In the genomic region with DNA sequence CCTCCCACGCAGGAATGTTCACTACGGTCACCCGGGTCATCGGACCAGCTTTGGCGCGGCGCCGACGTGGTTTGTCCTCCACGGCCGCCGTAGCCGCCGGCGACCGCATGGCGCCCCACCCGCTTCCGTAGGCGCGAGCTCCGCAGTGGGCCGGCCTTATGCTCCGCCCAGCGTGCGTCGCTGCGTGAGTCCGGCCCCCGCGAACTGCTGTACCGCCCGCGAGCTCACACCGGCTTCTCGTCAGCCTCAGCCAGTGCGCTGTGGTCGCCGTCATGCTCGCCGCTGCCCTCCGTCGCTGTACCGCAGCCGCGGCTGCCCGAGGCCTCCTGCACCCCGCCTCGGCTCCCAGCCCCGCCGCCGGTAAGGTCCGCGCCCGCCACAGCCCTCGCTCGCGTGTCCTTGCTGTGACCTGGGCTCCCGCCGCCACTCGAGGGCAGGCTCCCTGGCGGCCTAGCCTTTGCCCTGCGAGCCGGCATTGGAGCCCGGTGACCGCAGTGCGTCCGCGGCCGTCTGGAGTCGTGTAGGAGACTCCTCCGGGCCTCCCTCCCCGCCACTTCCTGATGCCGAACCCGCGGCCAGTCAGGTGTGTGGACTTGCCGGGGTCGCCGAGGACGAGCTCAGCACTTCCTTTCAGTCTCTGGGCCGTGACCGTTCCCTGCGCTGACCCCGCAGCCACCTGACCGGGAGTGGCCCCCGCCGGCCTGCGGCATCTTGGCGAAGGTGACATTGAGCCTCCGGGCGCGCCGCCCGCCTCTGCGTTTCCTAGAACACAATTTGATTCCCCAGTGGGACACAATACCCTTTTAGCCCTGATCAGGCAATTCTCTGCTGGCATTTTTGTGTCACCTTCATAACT, we compare ENCODE assay signal across 7 mouse cellular contexts. TPM values are rescaled to one million over a fixed set of nuclear protein-coding genes. Genes with fewer than 3 reads are reported as not detected.
A peak's percentile ranks its signal among the peaks of the same experiment; 100 is the strongest.
DNase-seq lines count a peak whose midpoint lies in the region; ATAC-seq lines count a peak whose summit lies in the region.

A gene (plus strand): TSS at position 219 of the 856 bp plus-strand sequence.

- H3K4me3 ChIP-seq in embryonic facial prominence, embryonic 11.5 days (ENCODE audit: low read depth, low read length): peak within 1 kb of the TSS; percentile 97
- peak within 1 kb of the TSS; percentile 96 for H3K4me3 ChIP-seq in limb, embryonic 11.5 days (ENCODE audit: low read depth, low read length)
- peak within 1 kb of the TSS; percentile 91 for H3K4me3 ChIP-seq in midbrain, embryonic 14.5 days (replicated peaks; ENCODE audit: low read depth, low read length)

- 0% methylated on average over 81 of the region's 95 CpGs for WGBS in embryonic facial prominence, embryonic 11.5 days
- under 1% methylated on average over 90 of the region's 95 CpGs for WGBS in limb, embryonic 11.5 days
- under 1% methylated on average over 95 of the region's 95 CpGs for WGBS in midbrain, embryonic 14.5 days

- peak; percentile 95 for ATAC-seq in embryonic facial prominence, embryonic 11.5 days (replicated peaks; ENCODE audit: insufficient number of reproducible peaks, low FRiP score, low TSS enrichment, low read depth)
- ATAC-seq in granulocyte monocyte progenitor cell, adult 5-6 weeks (replicated peaks; ENCODE audit: poor library complexity, severe bottlenecking): peak; percentile 84
- ATAC-seq in limb, embryonic 11.5 days (ENCODE audit: insufficient number of reproducible peaks, low FRiP score, low TSS enrichment, low read depth): peak; percentile 92
- ATAC-seq in midbrain, embryonic 14.5 days (ENCODE audit: low FRiP score, low TSS enrichment): peak; percentile 95

- no peaks in the 10 kb centered on the region for H3K9me3 ChIP-seq in embryonic facial prominence, embryonic 11.5 days (replicated peaks; ENCODE audit: control insufficient read depth, low read length)
- H3K9me3 ChIP-seq in limb, embryonic 11.5 days (ENCODE audit: control insufficient read depth, low read length): no peaks in the 10 kb centered on the region
- no peaks in the 10 kb centered on the region for H3K9me3 ChIP-seq in midbrain, embryonic 14.5 days (ENCODE audit: control insufficient read depth, low read length)

- no peaks in the 10 kb centered on the region for H3K27me3 ChIP-seq in embryonic facial prominence, embryonic 11.5 days (ENCODE audit: control insufficient read depth, insufficient read depth, low read length)
- H3K27me3 ChIP-seq in limb, embryonic 11.5 days (ENCODE audit: control insufficient read depth, insufficient read depth, low read length): no peaks in the 10 kb centered on the region
- no peaks in the 10 kb centered on the region for H3K27me3 ChIP-seq in midbrain, embryonic 14.5 days (ENCODE audit: control insufficient read depth, insufficient read depth, low read length)

- no peaks in the 10 kb centered on the region for H3K4me1 ChIP-seq in embryonic facial prominence, embryonic 11.5 days (ENCODE audit: control insufficient read depth, insufficient read depth, low read length)
- H3K4me1 ChIP-seq in limb, embryonic 11.5 days (ENCODE audit: control insufficient read depth, insufficient read depth, low read length): peaks cover 7% of the 10 kb centered on the region; the same call in 1 of the 2 replicates
- H3K4me1 ChIP-seq in midbrain, embryonic 14.5 days (ENCODE audit: control insufficient read depth, insufficient read depth, low read length): peaks cover 23% of the 10 kb centered on the region

- DNase-seq in adrenal gland, postnatal 14 days: peak; percentile 96
- peak; percentile 95 for DNase-seq in embryonic facial prominence, embryonic 11.5 days (ENCODE audit: low spot score)
- peak; percentile 95 for DNase-seq in kidney, adult 18-20 months
- peak; percentile 91 for DNase-seq in limb, embryonic 11.5 days (ENCODE audit: low spot score)
- DNase-seq in midbrain, embryonic 14.5 days: peak; percentile 98
- peak; percentile 86 to 92 for DNase-seq in spleen, adult 18-20 months

- peak within 1 kb of the TSS; percentile 48 for H3K27ac ChIP-seq in embryonic facial prominence, embryonic 11.5 days (replicated peaks; ENCODE audit: low read depth, low read length)
- peak within 1 kb of the TSS; percentile 83 for H3K27ac ChIP-seq in limb, embryonic 11.5 days (replicated peaks; ENCODE audit: low read depth, low read length)
- H3K27ac ChIP-seq in midbrain, embryonic 14.5 days (replicated peaks; ENCODE audit: low read depth, low read length): peak within 1 kb of the TSS; percentile 91

- H3K36me3 ChIP-seq in embryonic facial prominence, embryonic 11.5 days (replicated peaks; ENCODE audit: control insufficient read depth, insufficient read depth, low read depth, low read length): no peaks in the 10 kb centered on the region
- no peaks in the 10 kb centered on the region for H3K36me3 ChIP-seq in limb, embryonic 11.5 days (ENCODE audit: control insufficient read depth, insufficient read depth, low read length)
- no peaks in the 10 kb centered on the region for H3K36me3 ChIP-seq in midbrain, embryonic 14.5 days (ENCODE audit: control insufficient read depth, insufficient read depth, low read length)

- H3K4me2 ChIP-seq in embryonic facial prominence, embryonic 11.5 days (ENCODE audit: low read depth, low read length): peak within 1 kb of the TSS; percentile 85
- peak within 1 kb of the TSS; percentile 87 for H3K4me2 ChIP-seq in limb, embryonic 11.5 days (ENCODE audit: low read depth, severe bottlenecking)
- peak within 1 kb of the TSS; percentile 73 for H3K4me2 ChIP-seq in midbrain, embryonic 14.5 days (ENCODE audit: low read length)

- peak within 1 kb of the TSS; percentile 94 for H3K9ac ChIP-seq in embryonic facial prominence, embryonic 11.5 days (replicated peaks; ENCODE audit: low read length)
- peak within 1 kb of the TSS; percentile 93 for H3K9ac ChIP-seq in limb, embryonic 11.5 days (ENCODE audit: low read length)
- peak within 1 kb of the TSS; percentile 96 for H3K9ac ChIP-seq in midbrain, embryonic 14.5 days (replicated peaks; ENCODE audit: low read length)

RNA-seq across cellular contexts. Expression of the gene that starts here (rescaled TPM):
- 1,056 and 1,152 TPM in 2 replicates for total RNA-seq in adrenal gland, postnatal 14 days (2021)
- polyA plus RNA-seq in embryonic facial prominence, embryonic 11.5 days (2014; fragmentation: Nextera tagmentation; extraction: Ambion mirVana): 585 and 615 TPM in 2 replicates
- 540 and 741 TPM in 2 replicates for total RNA-seq in granulocyte monocyte progenitor cell, adult 5-6 weeks (2014; fragmentation: Nextera tagmentation)
- 121 and 142 TPM in 2 replicates for total RNA-seq in granulocyte monocyte progenitor cell, adult 5-6 weeks (2017)
- 622 and 641 TPM in 2 replicates for polyA plus RNA-seq in limb, embryonic 11.5 days (2014; fragmentation: Nextera tagmentation; extraction: Ambion mirVana)
- polyA plus RNA-seq in midbrain, embryonic 14.5 days (2014; fragmentation: Nextera tagmentation; extraction: Ambion mirVana): 832 and 924 TPM in 2 replicates

Comparison
In these comparisons a context has a peak if more than half of its experiments do, and no peak if none do; other contexts are left out.
1. Peak in every context shown above with its lines: DNase-seq, ATAC-seq, H3K4me3 ChIP-seq and H3K27ac ChIP-seq.